Mouse (Mus musculus): ENCODE measurements at regions not wholly inside any gene's neighbourhood (a gene's known extent, or its start where the extent isn't known, plus 50 kb on each side); places are given as distances from the start of the nearest gene placed in this dataset.

DNA sequence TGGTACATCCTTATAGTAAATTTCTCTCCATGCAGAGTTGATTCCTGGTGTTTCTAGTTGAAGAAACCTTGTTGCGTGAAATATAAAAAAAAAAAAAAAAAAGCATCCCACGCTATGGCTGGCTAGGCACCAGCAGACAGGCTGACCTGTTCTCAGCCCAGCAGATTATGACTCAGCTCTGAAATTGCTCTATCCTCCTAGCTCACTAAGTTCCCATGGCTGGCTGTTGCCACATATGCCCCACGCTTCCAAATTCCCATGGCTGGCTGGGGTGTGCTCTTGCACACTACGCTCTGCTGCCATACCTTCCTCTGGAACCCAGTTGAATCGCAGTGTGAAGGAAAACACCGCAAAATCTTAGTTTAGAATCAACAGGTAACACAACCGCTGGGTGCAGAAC lies 270.1 kb downstream of the Mid1ip1 start:
- H3K36me3 ChIP-seq (ENCODE audit: control insufficient read depth, insufficient read depth, low read length), result no peaks in the 10 kb centered on the region
- no peak overlapping the region for H3K4me3 ChIP-seq (ENCODE audit: insufficient read depth, low read depth, low read length)
- no peak overlapping the region for H3K9ac ChIP-seq (ENCODE audit: low read depth, low read length)
- H3K4me1 ChIP-seq (ENCODE audit: control insufficient read depth, insufficient read depth, low read length), result no peaks in the 10 kb centered on the region; the same call in 1 of the 2 replicates
- no peaks in the 10 kb centered on the region for H3K27me3 ChIP-seq (ENCODE audit: control insufficient read depth, insufficient read depth, low read length)
- DNase-seq (ENCODE audit: extremely low read depth, low read depth, low spot score), result no peak
- H3K27ac ChIP-seq (replicated peaks; ENCODE audit: insufficient read depth, low read depth, low read length), result no peak overlapping the region
- TF ChIP-seq POLR2A (IDR thresholded peaks at IDR 0.05; ENCODE audit: extremely low read depth, insufficient read depth, low read length) (no peak), CTCF (IDR thresholded peaks at IDR 0.05; ENCODE audit: low read depth, low read length) (no peak)
- WGBS, result 97% methylated on average over 7 of the region's 7 CpGs
- H3K79me2 ChIP-seq (ENCODE audit: control insufficient read depth, insufficient read depth, low read length), result no peaks in the 10 kb centered on the region

GRCm38 (mm10) chrX:10991871-10992210 lies 277.0 kb downstream of the Mid1ip1 start:
- no peak overlapping the region for H3K9ac ChIP-seq (ENCODE audit: low read depth, low read length)
- H3K4me1 ChIP-seq (ENCODE audit: control insufficient read depth, insufficient read depth, low read length), result no peaks in the 10 kb centered on the region
- H3K27ac ChIP-seq (replicated peaks; ENCODE audit: insufficient read depth, low read depth, low read length), result no peak overlapping the region
- 35% methylated on average over 6 of the region's 6 CpGs for WGBS
- no peak for TF ChIP-seq CTCF (IDR thresholded peaks at IDR 0.05; ENCODE audit: low read depth, low read length)
- no peak for TF ChIP-seq POLR2A (IDR thresholded peaks at IDR 0.05; ENCODE audit: extremely low read depth, insufficient read depth, low read length)
- H3K36me3 ChIP-seq (ENCODE audit: control insufficient read depth, insufficient read depth, low read length), result no peaks in the 10 kb centered on the region
- no peaks in the 10 kb centered on the region for H3K79me2 ChIP-seq (ENCODE audit: control insufficient read depth, insufficient read depth, low read length)
- no peak overlapping the region for H3K4me3 ChIP-seq (ENCODE audit: insufficient read depth, low read depth, low read length)
- H3K27me3 ChIP-seq (ENCODE audit: control insufficient read depth, insufficient read depth, low read length), result peaks cover 2% of the 10 kb centered on the region; the same call in 1 of the 2 replicates
- no peak for DNase-seq (ENCODE audit: extremely low read depth, low read depth, low spot score)

- H3K4me3 ChIP-seq (ENCODE audit: insufficient read depth, low read depth, low read length), result 0 out of 2 replicates have a peak overlapping the region, but pooled peaks have one; percentile 21
- TF ChIP-seq POLR2A (IDR thresholded peaks at IDR 0.05; ENCODE audit: extremely low read depth, insufficient read depth, low read length) (no peak), CTCF (IDR thresholded peaks at IDR 0.05; ENCODE audit: low read depth, low read length) (no peak)
- DNase-seq (ENCODE audit: extremely low read depth, low read depth, low spot score), result no peak
Measured at GRCm38 (mm10) chrX:10992211-10993004, 277.6 kb downstream of the Mid1ip1 start.

GRCm38 (mm10) chrX:10993005-10993377 lies 278.2 kb downstream of the Mid1ip1 start:
- no peak for DNase-seq (ENCODE audit: extremely low read depth, low read depth, low spot score)
- 44% methylated on average over 6 of the region's 6 CpGs for WGBS
- no peak overlapping the region for H3K4me3 ChIP-seq (ENCODE audit: insufficient read depth, low read depth, low read length)

More at GRCm38 (mm10) chrX:10992211-10993004, 277.6 kb downstream of the Mid1ip1 start:
- Histone ChIP-seq H3K9ac (ENCODE audit: low read depth, low read length) (no peak overlapping the region), H3K27ac (replicated peaks; ENCODE audit: insufficient read depth, low read depth, low read length) (no peak overlapping the region), H3K36me3 (ENCODE audit: control insufficient read depth, insufficient read depth, low read length) (no peaks in the 10 kb centered on the region), H3K4me1 (ENCODE audit: control insufficient read depth, insufficient read depth, low read length) (no peaks in the 10 kb centered on the region), H3K27me3 (ENCODE audit: control insufficient read depth, insufficient read depth, low read length) (peaks cover 2% of the 10 kb centered on the region; the same call in 1 of the 2 replicates), H3K79me2 (ENCODE audit: control insufficient read depth, insufficient read depth, low read length) (no peaks in the 10 kb centered on the region)
- 29% methylated on average over 17 of the region's 19 CpGs for WGBS

GRCm38 (mm10) chrX:10994910-10995309 lies 280.1 kb downstream of the Mid1ip1 start:
- no peak overlapping the region for H3K27ac ChIP-seq (replicated peaks; ENCODE audit: insufficient read depth, low read depth, low read length)
- H3K9ac ChIP-seq (ENCODE audit: low read depth, low read length), result no peak overlapping the region

More at GRCm38 (mm10) chrX:10993005-10993377, 278.2 kb downstream of the Mid1ip1 start:
- Histone ChIP-seq H3K9ac (ENCODE audit: low read depth, low read length) (no peak overlapping the region), H3K27me3 (ENCODE audit: control insufficient read depth, insufficient read depth, low read length) (peaks cover 2% of the 10 kb centered on the region; the same call in 1 of the 2 replicates), H3K79me2 (ENCODE audit: control insufficient read depth, insufficient read depth, low read length) (no peaks in the 10 kb centered on the region), H3K27ac (replicated peaks; ENCODE audit: insufficient read depth, low read depth, low read length) (no peak overlapping the region), H3K36me3 (ENCODE audit: control insufficient read depth, insufficient read depth, low read length) (no peaks in the 10 kb centered on the region), H3K4me1 (ENCODE audit: control insufficient read depth, insufficient read depth, low read length) (no peaks in the 10 kb centered on the region)
- TF ChIP-seq CTCF (IDR thresholded peaks at IDR 0.05; ENCODE audit: low read depth, low read length), result no peak
- TF ChIP-seq POLR2A (IDR thresholded peaks at IDR 0.05; ENCODE audit: extremely low read depth, insufficient read depth, low read length), result no peak

GRCm38 (mm10) chrX:11001180-11001579 lies 286.4 kb downstream of the Mid1ip1 start:
- no peak overlapping the region for H3K27ac ChIP-seq (replicated peaks; ENCODE audit: insufficient read depth, low read depth, low read length)
- no peak for DNase-seq (ENCODE audit: extremely low read depth, low read depth, low spot score)
- no peaks in the 10 kb centered on the region for H3K79me2 ChIP-seq (ENCODE audit: control insufficient read depth, insufficient read depth, low read length)
- H3K4me1 ChIP-seq (ENCODE audit: control insufficient read depth, insufficient read depth, low read length), result no peaks in the 10 kb centered on the region
- WGBS, result 89% methylated on average over 3 of the region's 3 CpGs
- H3K4me3 ChIP-seq (ENCODE audit: insufficient read depth, low read depth, low read length), result no peak overlapping the region
- TF ChIP-seq CTCF (IDR thresholded peaks at IDR 0.05; ENCODE audit: low read depth, low read length), result no peak
- TF ChIP-seq POLR2A (IDR thresholded peaks at IDR 0.05; ENCODE audit: extremely low read depth, insufficient read depth, low read length), result no peak
- H3K9ac ChIP-seq (ENCODE audit: low read depth, low read length), result no peak overlapping the region
- no peaks in the 10 kb centered on the region for H3K36me3 ChIP-seq (ENCODE audit: control insufficient read depth, insufficient read depth, low read length)
- H3K27me3 ChIP-seq (ENCODE audit: control insufficient read depth, insufficient read depth, low read length), result no peaks in the 10 kb centered on the region

More at GRCm38 (mm10) chrX:10994910-10995309, 280.1 kb downstream of the Mid1ip1 start:
- peaks cover 2% of the 10 kb centered on the region; the same call in 1 of the 2 replicates for H3K27me3 ChIP-seq (ENCODE audit: control insufficient read depth, insufficient read depth, low read length)
- H3K36me3 ChIP-seq (ENCODE audit: control insufficient read depth, insufficient read depth, low read length), result no peaks in the 10 kb centered on the region
- H3K4me3 ChIP-seq (ENCODE audit: insufficient read depth, low read depth, low read length), result no peak overlapping the region
- no peaks in the 10 kb centered on the region for H3K79me2 ChIP-seq (ENCODE audit: control insufficient read depth, insufficient read depth, low read length)
- no peak for DNase-seq (ENCODE audit: extremely low read depth, low read depth, low spot score)
- H3K4me1 ChIP-seq (ENCODE audit: control insufficient read depth, insufficient read depth, low read length), result no peaks in the 10 kb centered on the region
- TF ChIP-seq POLR2A (IDR thresholded peaks at IDR 0.05; ENCODE audit: extremely low read depth, insufficient read depth, low read length), result no peak
- no peak for TF ChIP-seq CTCF (IDR thresholded peaks at IDR 0.05; ENCODE audit: low read depth, low read length)

Data from liver, adult 2 months (tissue).